Mouse (Mus musculus) midbrain, embryonic 14.5 days (tissue): ENCODE data around the gene Rap1b. TPM values are rescaled to one million over a fixed set of nuclear protein-coding genes. Genes with fewer than 3 reads are reported as not detected.

ENCODE experiments used
- ATAC-seq: fragments of 200-750 bp; cut with Nextera tagmentation; 2 replicates; pipeline ENCODE4 v1.8.0; 2017; ENCODE audit warnings: moderate number of reproducible peaks, moderate library complexity; ENCODE audit not compliant: low FRiP score, low TSS enrichment
- DNase-seq: peaks from one replicate; pipeline ENCODE4 v3.0.0-alpha.2; 2015
- H3K27ac ChIP-seq: fragments of 300-500 bp; sonication (generic); replicated peaks from 2 replicates; pipeline ENCODE4 v1.5.1; 2014; ENCODE audit warnings: mild to moderate bottlenecking, low read depth, low read length, moderate library complexity
- H3K27me3 ChIP-seq: fragments of 300-500 bp; sonication (generic); 2 replicates; pipeline ENCODE4 v1.6.1; 2014; ENCODE audit warnings: low read length, control low read depth, mixed read lengths; ENCODE audit not compliant: control insufficient read depth, insufficient read depth
- H3K36me3 ChIP-seq: fragments of 300-500 bp; sonication (generic); 2 replicates; pipeline ENCODE4 v1.6.1; 2014; ENCODE audit warnings: low read length, control low read depth; ENCODE audit not compliant: control insufficient read depth, insufficient read depth
- H3K4me1 ChIP-seq: fragments of 300-500 bp; sonication (generic); 2 replicates; pipeline ENCODE4 v1.6.1; 2014; ENCODE audit warnings: mild to moderate bottlenecking, antibody characterized with exemption, low read length, control low read depth; ENCODE audit not compliant: control insufficient read depth, insufficient read depth
- H3K4me2 ChIP-seq: fragments of 300-500 bp; sonication (generic); 2 replicates; pipeline ENCODE4 v1.6.1; 2014; ENCODE audit warnings: mild to moderate bottlenecking, low read length, moderate library complexity
- H3K4me3 ChIP-seq: fragments of 300-500 bp; sonication (generic); replicated peaks from 2 replicates; pipeline ENCODE4 v1.5.1; 2014; ENCODE audit warnings: low read depth, low read length
- H3K9ac ChIP-seq: fragments of 300-500 bp; sonication (generic); replicated peaks from 2 replicates; pipeline ENCODE4 v1.6.1; 2014; ENCODE audit warnings: mild to moderate bottlenecking, low read length, moderate library complexity
- H3K9me3 ChIP-seq: fragments of 300-500 bp; sonication (generic); 2 replicates; pipeline ENCODE4 v1.6.1; 2016; ENCODE audit warnings: low read length, control low read depth, mixed read lengths; ENCODE audit not compliant: control insufficient read depth
- WGBS: fragments of 180-500 bp; shearing (Covaris S2); extraction: QIAGEN DNeasy Blood & Tissue Kit; methylation state at CpG from one replicate; pipeline ENCODE4 v1.1.7; 2014; 5-methylcytosine and 5-hydroxymethylcytosine counted together
- polyA plus RNA-seq: library from polyadenylated mRNA; unstranded; fragments of >200 nt; fragmentation: Nextera tagmentation; extraction: Ambion mirVana; gene quantifications from 2 replicates; pipeline ENCODE4 v1.2.1, GENCODE M21; 2014

Rap1b gene
- polyA plus RNA-seq, 1 experiment from 2014 or later = 185 TPM

- no peak overlapping the region for H3K9ac ChIP-seq
- H3K4me1 ChIP-seq = no peaks in the 10 kb centered on the region
- ATAC-seq (no peak), DNase-seq (no peak)
- no peak overlapping the region for H3K4me2 ChIP-seq
- peaks cover 38% of the 10 kb centered on the region for H3K36me3 ChIP-seq
- no peaks in the 10 kb centered on the region for H3K9me3 ChIP-seq
- WGBS = 66% methylated on average over 4 of the region's 4 CpGs
- H3K27me3 ChIP-seq = no peaks in the 10 kb centered on the region
- H3K27ac ChIP-seq = no peak overlapping the region
- H3K4me3 ChIP-seq = no peak overlapping the region
Measured at GRCm38 (mm10) chr10:117824139-117824538, 21.7 kb downstream of the Rap1b start.

- 92% methylated on average over 6 of the region's 6 CpGs for WGBS
- H3K4me3 ChIP-seq = no peak overlapping the region
- no peaks in the 10 kb centered on the region for H3K9me3 ChIP-seq
- DNase-seq (no peak), ATAC-seq (no peak)
- no peaks in the 10 kb centered on the region for H3K27me3 ChIP-seq
- no peak overlapping the region for H3K9ac ChIP-seq
- no peak overlapping the region for H3K4me2 ChIP-seq
- H3K36me3 ChIP-seq = peaks cover 46% of the 10 kb centered on the region
- H3K27ac ChIP-seq = no peak overlapping the region
- H3K4me1 ChIP-seq = no peaks in the 10 kb centered on the region
Measured at GRCm38 (mm10) chr10:117823321-117823720, 22.5 kb downstream of the Rap1b start.

GRCm38 (mm10) chr10:117818600-117818999 lies 27.2 kb downstream of the Rap1b start:
- no peak for DNase-seq
- Histone ChIP-seq H3K4me3 (no peak overlapping the region), H3K27me3 (no peaks in the 10 kb centered on the region), H3K9me3 (no peaks in the 10 kb centered on the region), H3K27ac (no peak overlapping the region), H3K36me3 (peaks cover 84% of the 10 kb centered on the region), H3K4me1 (no peaks in the 10 kb centered on the region), H3K9ac (no peak overlapping the region), H3K4me2 (no peak overlapping the region)
- 93% methylated on average over 6 of the region's 6 CpGs for WGBS
- no peak for ATAC-seq

GRCm38 (mm10) chr10:117816721-117817120 lies 29.1 kb downstream of the Rap1b start:
- ATAC-seq (no peak), DNase-seq (no peak)
- Histone ChIP-seq H3K27ac (no peak overlapping the region), H3K4me1 (no peaks in the 10 kb centered on the region), H3K9me3 (no peaks in the 10 kb centered on the region), H3K4me2 (no peak overlapping the region), H3K36me3 (peaks cover 69% of the 10 kb centered on the region), H3K9ac (no peak overlapping the region), H3K4me3 (no peak overlapping the region), H3K27me3 (no peaks in the 10 kb centered on the region)
- 96% methylated on average over 6 of the region's 6 CpGs for WGBS

GRCm38 (mm10) chr10:117812501-117812900 lies 33.3 kb downstream of the Rap1b start:
- DNase-seq (no peak), ATAC-seq (no peak)
- Histone ChIP-seq H3K27ac (no peak overlapping the region), H3K9ac (no peak overlapping the region), H3K36me3 (peaks cover 31% of the 10 kb centered on the region), H3K4me3 (no peak overlapping the region), H3K4me2 (no peak overlapping the region), H3K9me3 (no peaks in the 10 kb centered on the region), H3K4me1 (no peaks in the 10 kb centered on the region), H3K27me3 (no peaks in the 10 kb centered on the region)
- WGBS = 100% methylated on average over 2 of the region's 2 CpGs

GRCm38 (mm10) chr10:117811555-117811954 lies 34.3 kb downstream of the Rap1b start:
- Histone ChIP-seq H3K9me3 (no peaks in the 10 kb centered on the region), H3K4me3 (no peak overlapping the region), H3K36me3 (peaks cover 23% of the 10 kb centered on the region), H3K4me2 (no peak overlapping the region), H3K4me1 (no peaks in the 10 kb centered on the region), H3K27ac (no peak overlapping the region), H3K27me3 (no peaks in the 10 kb centered on the region), H3K9ac (no peak overlapping the region)
- DNase-seq (no peak), ATAC-seq (no peak)
- 95% methylated on average over 8 of the region's 8 CpGs for WGBS

- ATAC-seq (no peak), DNase-seq (no peak)
- no peaks in the 10 kb centered on the region for H3K4me1 ChIP-seq
- no peak overlapping the region for H3K4me3 ChIP-seq
- no peak overlapping the region for H3K4me2 ChIP-seq
- H3K27ac ChIP-seq = no peak overlapping the region
- H3K9me3 ChIP-seq = no peaks in the 10 kb centered on the region
- peaks cover 12% of the 10 kb centered on the region for H3K36me3 ChIP-seq
- no peak overlapping the region for H3K9ac ChIP-seq
- WGBS = 84% methylated on average over 11 of the region's 11 CpGs
- H3K27me3 ChIP-seq = no peaks in the 10 kb centered on the region
Measured at GRCm38 (mm10) chr10:117810506-117810905, 35.3 kb downstream of the Rap1b start.

GRCm38 (mm10) chr10:117808068-117808467 lies 37.8 kb downstream of the Rap1b start:
- H3K9ac ChIP-seq = no peak overlapping the region
- no peak overlapping the region for H3K4me2 ChIP-seq
- no peaks in the 10 kb centered on the region for H3K4me1 ChIP-seq
- DNase-seq (no peak), ATAC-seq (no peak)
- no peak overlapping the region for H3K27ac ChIP-seq
- 85% methylated on average over 6 of the region's 6 CpGs for WGBS
- H3K36me3 ChIP-seq = no peaks in the 10 kb centered on the region
- H3K9me3 ChIP-seq = no peaks in the 10 kb centered on the region
- no peaks in the 10 kb centered on the region for H3K27me3 ChIP-seq
- no peak overlapping the region for H3K4me3 ChIP-seq

- 48% methylated on average over 9 of the region's 9 CpGs for WGBS
- H3K9me3 ChIP-seq = no peaks in the 10 kb centered on the region
- DNase-seq (no peak), ATAC-seq (no peak)
- H3K4me3 ChIP-seq = no peak overlapping the region
- no peaks in the 10 kb centered on the region for H3K4me1 ChIP-seq
- no peaks in the 10 kb centered on the region for H3K36me3 ChIP-seq
- H3K27me3 ChIP-seq = no peaks in the 10 kb centered on the region
- H3K27ac ChIP-seq = no peak overlapping the region
- H3K4me2 ChIP-seq = no peak overlapping the region
- no peak overlapping the region for H3K9ac ChIP-seq
Measured at GRCm38 (mm10) chr10:117805919-117806318, 39.9 kb downstream of the Rap1b start.
